Mouse (Mus musculus): ENCODE measurements at regions not wholly inside any gene's neighbourhood (a gene's known extent, or its start where the extent isn't known, plus 50 kb on each side); places are given as distances from the start of the nearest gene placed in this dataset.
A peak's percentile ranks its signal among the peaks of the same experiment; 100 is the strongest.

DNA sequence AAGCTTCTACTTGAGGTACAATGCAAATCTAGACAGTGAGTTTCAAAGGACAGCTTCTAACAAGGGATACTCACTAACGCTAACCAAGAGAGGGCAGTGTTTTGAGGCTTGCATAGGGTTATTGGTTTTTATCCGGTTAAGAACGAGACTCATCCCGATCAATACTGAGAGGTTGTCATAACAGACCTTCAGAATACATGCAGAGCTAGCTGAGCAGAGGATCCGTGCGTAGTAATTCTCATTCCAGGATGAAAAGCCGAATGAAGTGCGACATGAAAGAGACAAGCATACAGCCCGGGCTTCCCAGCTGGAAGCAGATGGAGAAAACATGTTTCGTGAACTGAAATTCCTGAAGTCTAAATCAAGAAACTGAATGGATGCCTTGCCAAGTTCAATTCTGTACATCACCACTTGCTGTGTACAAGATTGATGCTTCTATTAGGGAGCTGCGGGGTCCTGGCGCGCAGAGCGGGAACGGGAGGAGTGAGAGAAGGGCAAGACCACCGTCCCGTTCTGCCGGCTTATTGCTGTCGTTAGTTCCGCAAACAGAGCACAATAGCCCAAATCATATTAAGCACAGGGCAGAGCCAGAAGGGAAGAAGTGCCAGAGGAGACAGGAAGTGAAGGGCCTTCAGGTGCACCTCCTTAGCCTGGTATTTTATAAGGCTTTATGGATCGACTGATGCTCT lies 65.4 kb upstream of the Tes start:
- Histone ChIP-seq H3K9ac (replicated peaks) (peak overlapping the region; percentile 24; the same call in 1 of the 2 replicates), H3K36me3 (no peaks in the 10 kb centered on the region), H3K4me3 (replicated peaks) (peak overlapping the region; percentile 36), H3K9me3 (replicated peaks) (no peaks in the 10 kb centered on the region), H3K4me1 (peaks cover 6% of the 10 kb centered on the region; the same call in 1 of the 2 replicates), H3K4me2 (peak overlapping the region; percentile 56), H3K27ac (replicated peaks) (no peak overlapping the region), H3K27me3 (replicated peaks) (no peaks in the 10 kb centered on the region)
- WGBS = 26% methylated on average over 21 of the region's 21 CpGs
- peak; percentile 69 for ATAC-seq (ENCODE audit: low FRiP score)

DNA sequence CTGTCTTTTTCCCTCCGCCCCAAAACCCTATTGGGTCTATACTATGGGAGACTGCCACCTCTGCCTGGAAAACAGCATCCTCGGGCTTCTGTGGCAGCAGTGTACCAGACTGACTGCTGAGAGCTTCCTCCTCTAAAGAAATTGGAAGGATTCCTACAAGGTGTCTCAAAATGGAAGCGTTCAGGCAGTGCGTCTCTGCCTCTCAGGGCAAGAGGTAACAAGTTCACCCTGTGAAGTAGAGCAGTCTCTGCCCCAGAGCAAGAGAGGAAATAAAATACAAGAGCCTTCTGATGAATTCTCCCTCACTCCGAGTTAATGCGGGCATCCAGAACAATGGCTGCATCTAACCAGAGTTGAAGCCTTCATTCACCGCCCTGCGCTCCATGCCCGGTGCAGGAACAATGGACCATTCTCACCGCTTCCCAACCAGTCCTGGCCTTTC lies 69.4 kb upstream of the Tes start:
- Histone ChIP-seq H3K9ac (replicated peaks) (no peak overlapping the region), H3K27me3 (replicated peaks) (no peaks in the 10 kb centered on the region), H3K4me1 (peaks cover 6% of the 10 kb centered on the region; the same call in 1 of the 2 replicates), H3K4me2 (peak overlapping the region; percentile 54), H3K27ac (replicated peaks) (no peak overlapping the region), H3K36me3 (no peaks in the 10 kb centered on the region), H3K9me3 (replicated peaks) (no peaks in the 10 kb centered on the region), H3K4me3 (replicated peaks) (peak overlapping the region; percentile 24; the same call in 1 of the 2 replicates)
- WGBS = 12% methylated on average over 10 of the region's 10 CpGs
- ATAC-seq (ENCODE audit: low FRiP score) = peak; percentile 48; the same call in 1 of the 2 replicates

DNA sequence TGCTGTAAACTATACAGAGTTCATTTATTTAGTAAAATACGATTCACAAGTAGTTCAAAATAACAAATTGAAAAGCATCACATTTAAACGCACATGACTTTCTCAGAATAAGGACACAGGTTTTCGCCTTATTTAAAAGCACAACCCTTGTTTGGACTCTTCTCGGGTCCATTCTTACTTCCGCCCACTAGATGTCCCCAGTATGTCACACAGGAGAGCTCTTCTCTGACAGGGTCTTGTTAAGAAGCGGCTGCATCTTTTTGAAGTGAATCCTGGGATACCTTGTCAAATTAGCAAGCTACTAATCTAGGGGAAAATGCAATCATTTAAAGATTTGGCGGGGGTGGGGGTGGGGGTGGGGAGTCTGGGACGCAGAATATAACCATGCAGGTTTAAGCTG lies 70.2 kb upstream of the Tes start:
- Histone ChIP-seq H3K27me3 (replicated peaks) (no peaks in the 10 kb centered on the region), H3K9me3 (replicated peaks) (no peaks in the 10 kb centered on the region), H3K4me1 (peaks cover 3% of the 10 kb centered on the region; the same call in 1 of the 2 replicates), H3K27ac (replicated peaks) (no peak overlapping the region), H3K36me3 (no peaks in the 10 kb centered on the region), H3K4me3 (replicated peaks) (no peak overlapping the region), H3K9ac (replicated peaks) (no peak overlapping the region), H3K4me2 (peak overlapping the region; percentile 52)
- peak; percentile 82 for ATAC-seq (ENCODE audit: low FRiP score)
- WGBS = 9% methylated on average over 8 of the region's 8 CpGs

DNA sequence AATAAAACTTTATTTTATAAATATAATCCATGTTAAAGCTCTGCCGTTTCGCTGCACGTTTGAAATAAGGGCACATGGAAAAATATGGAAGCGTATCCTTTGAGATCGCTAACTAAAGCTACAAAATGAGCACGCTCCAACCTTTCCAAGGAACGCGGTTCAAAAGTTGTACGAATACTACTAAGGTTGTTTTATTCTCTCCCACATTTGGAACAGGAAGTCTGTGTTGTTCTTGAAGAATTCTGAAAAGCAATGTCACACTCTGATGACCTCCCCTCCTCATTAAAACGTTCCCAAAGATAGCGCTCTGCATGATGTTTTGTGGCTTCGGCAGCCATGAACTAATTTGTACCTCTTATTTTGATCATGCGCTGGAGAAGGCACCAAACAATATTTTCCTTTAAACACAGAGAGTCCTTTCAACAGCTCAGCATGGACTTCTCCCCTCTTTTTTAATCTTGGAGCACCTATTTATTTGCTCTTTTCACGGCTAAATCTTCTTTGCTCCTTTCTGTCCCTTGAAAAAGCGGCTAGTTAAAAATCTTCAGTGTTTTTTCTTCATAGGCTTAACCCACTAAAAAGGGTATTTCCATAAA lies 72.9 kb upstream of the Tes start:
- 67% methylated on average over 15 of the region's 15 CpGs for WGBS
- Histone ChIP-seq H3K4me1 (no peaks in the 10 kb centered on the region; the same call in 1 of the 2 replicates), H3K9ac (replicated peaks) (no peak overlapping the region), H3K27me3 (replicated peaks) (no peaks in the 10 kb centered on the region), H3K9me3 (replicated peaks) (no peaks in the 10 kb centered on the region), H3K27ac (replicated peaks) (no peak overlapping the region), H3K4me3 (replicated peaks) (no peak overlapping the region), H3K36me3 (no peaks in the 10 kb centered on the region), H3K4me2 (no peak overlapping the region)
- ATAC-seq (ENCODE audit: low FRiP score) = no peak

- no peaks in the 10 kb centered on the region for H3K36me3 ChIP-seq
- no peak overlapping the region for H3K9ac ChIP-seq (replicated peaks)
- H3K9me3 ChIP-seq (replicated peaks) = no peaks in the 10 kb centered on the region
- H3K4me3 ChIP-seq (replicated peaks) = no peak overlapping the region
- no peak overlapping the region for H3K27ac ChIP-seq (replicated peaks)
- no peak for ATAC-seq (ENCODE audit: low FRiP score)
- WGBS = 29% methylated on average over 3 of the region's 3 CpGs
- no peak overlapping the region for H3K4me2 ChIP-seq
- H3K4me1 ChIP-seq = no peaks in the 10 kb centered on the region
- no peaks in the 10 kb centered on the region for H3K27me3 ChIP-seq (replicated peaks)
These were observed 79.9 kb upstream of the Tfec start for GRCm38 (mm10) chr6:16978206-16978505.

- no peaks in the 10 kb centered on the region for H3K4me1 ChIP-seq
- no peak overlapping the region for H3K9ac ChIP-seq (replicated peaks)
- no peaks in the 10 kb centered on the region for H3K27me3 ChIP-seq (replicated peaks)
- H3K4me2 ChIP-seq = no peak overlapping the region
- no peaks in the 10 kb centered on the region for H3K36me3 ChIP-seq
- H3K9me3 ChIP-seq (replicated peaks) = no peaks in the 10 kb centered on the region
- no peak overlapping the region for H3K4me3 ChIP-seq (replicated peaks)
- WGBS = 69% methylated on average over 14 of the region's 14 CpGs
- ATAC-seq (ENCODE audit: low FRiP score) = 0 out of 2 replicates have a peak, but pooled peaks have one; percentile 17
- no peak overlapping the region for H3K27ac ChIP-seq (replicated peaks)
These were observed 79.4 kb upstream of the Tfec start for GRCm38 (mm10) chr6:16977392-16978205.

- WGBS = 75% methylated on average over 5 of the region's 5 CpGs
- Histone ChIP-seq H3K4me1 (no peaks in the 10 kb centered on the region), H3K4me3 (replicated peaks) (no peak overlapping the region), H3K4me2 (no peak overlapping the region), H3K36me3 (no peaks in the 10 kb centered on the region), H3K9me3 (replicated peaks) (no peaks in the 10 kb centered on the region), H3K27ac (replicated peaks) (no peak overlapping the region), H3K9ac (replicated peaks) (no peak overlapping the region), H3K27me3 (replicated peaks) (no peaks in the 10 kb centered on the region)
- no peak for ATAC-seq (ENCODE audit: low FRiP score)
These were observed 67.4 kb upstream of the Tfec start for GRCm38 (mm10) chr6:16965658-16966057.

DNA sequence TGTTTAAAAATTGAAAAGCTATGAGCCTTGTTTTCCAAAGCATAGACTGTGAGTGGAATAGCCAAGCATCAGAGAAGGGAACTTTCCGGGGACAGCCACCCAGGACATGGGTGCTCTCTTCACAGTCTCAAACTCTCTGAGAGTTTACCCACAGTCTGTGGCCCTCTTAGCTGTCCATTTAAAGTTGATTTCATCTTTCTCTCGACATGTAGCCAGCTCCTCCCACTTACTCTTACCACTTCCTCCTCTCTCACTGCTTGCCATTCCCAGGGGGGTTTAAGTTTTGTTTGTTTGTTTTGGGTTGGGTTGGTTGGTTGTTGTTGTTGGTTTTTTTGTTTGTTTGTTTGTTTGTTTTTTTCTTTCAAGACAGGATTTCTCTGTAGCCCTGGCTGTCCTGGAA lies 66.1 kb upstream of the Tfec start:
- H3K36me3 ChIP-seq = no peaks in the 10 kb centered on the region
- no peak overlapping the region for H3K9ac ChIP-seq (replicated peaks)
- no peak overlapping the region for H3K4me3 ChIP-seq (replicated peaks)
- no peak for ATAC-seq (ENCODE audit: low FRiP score)
- no peaks in the 10 kb centered on the region for H3K9me3 ChIP-seq (replicated peaks)
- 77% methylated on average over 2 of the region's 2 CpGs for WGBS
- H3K4me2 ChIP-seq = no peak overlapping the region
- no peaks in the 10 kb centered on the region for H3K27me3 ChIP-seq (replicated peaks)
- H3K27ac ChIP-seq (replicated peaks) = no peak overlapping the region
- no peaks in the 10 kb centered on the region for H3K4me1 ChIP-seq

DNA sequence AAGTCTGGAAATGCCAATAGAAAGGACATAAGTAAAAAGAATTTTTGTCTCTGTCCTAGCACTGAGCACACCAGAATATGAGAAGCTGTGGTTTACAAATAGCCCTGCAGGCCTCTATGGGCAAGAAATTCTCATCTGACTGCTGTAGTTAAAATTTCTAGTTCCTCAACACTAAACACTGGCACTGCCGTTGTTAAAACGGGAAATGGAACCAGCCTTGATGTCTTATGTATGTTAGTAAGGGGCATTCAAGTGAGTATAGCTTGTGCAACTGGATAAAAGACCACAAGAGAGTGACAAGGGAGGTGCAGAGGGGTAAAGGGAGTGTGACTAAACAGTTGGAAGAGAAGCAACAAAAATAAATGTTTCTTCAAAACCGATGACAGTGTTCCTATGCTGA lies 65.7 kb upstream of the Tfec start:
- no peak for ATAC-seq (ENCODE audit: low FRiP score)
- Histone ChIP-seq H3K9ac (replicated peaks) (no peak overlapping the region), H3K4me2 (no peak overlapping the region), H3K36me3 (no peaks in the 10 kb centered on the region), H3K27ac (replicated peaks) (no peak overlapping the region), H3K9me3 (replicated peaks) (no peaks in the 10 kb centered on the region), H3K27me3 (replicated peaks) (no peaks in the 10 kb centered on the region), H3K4me3 (replicated peaks) (no peak overlapping the region), H3K4me1 (no peaks in the 10 kb centered on the region)
- WGBS = 85% methylated on average over 3 of the region's 3 CpGs

- Histone ChIP-seq H3K4me1 (peaks cover 6% of the 10 kb centered on the region; the same call in 1 of the 2 replicates), H3K4me2 (no peak overlapping the region), H3K4me3 (replicated peaks) (no peak overlapping the region), H3K27me3 (replicated peaks) (no peaks in the 10 kb centered on the region), H3K9ac (replicated peaks) (no peak overlapping the region), H3K9me3 (replicated peaks) (no peaks in the 10 kb centered on the region; the same call in 1 of the 2 replicates), H3K36me3 (no peaks in the 10 kb centered on the region), H3K27ac (replicated peaks) (no peak overlapping the region)
- 80% methylated on average over 3 of the region's 3 CpGs for WGBS
- ATAC-seq (ENCODE audit: low FRiP score) = no peak
These were observed 59.9 kb upstream of the Tfec start for GRCm38 (mm10) chr6:16958102-16958501.

- Histone ChIP-seq H3K27me3 (replicated peaks) (no peaks in the 10 kb centered on the region), H3K4me1 (peaks cover 6% of the 10 kb centered on the region; the same call in 1 of the 2 replicates), H3K4me2 (no peak overlapping the region), H3K9me3 (replicated peaks) (no peaks in the 10 kb centered on the region; the same call in 1 of the 2 replicates), H3K27ac (replicated peaks) (no peak overlapping the region), H3K9ac (replicated peaks) (no peak overlapping the region), H3K36me3 (no peaks in the 10 kb centered on the region), H3K4me3 (replicated peaks) (no peak overlapping the region)
- WGBS = 33% methylated on average over 6 of the region's 6 CpGs
- ATAC-seq (ENCODE audit: low FRiP score) = peak; percentile 35; the same call in 1 of the 2 replicates
These were observed 58.7 kb upstream of the Tfec start for GRCm38 (mm10) chr6:16956771-16957435.
